Mouse (Mus musculus) heart, postnatal 25 days (tissue): Measurements from ENCODE around the gene Gm45337. TPM values are rescaled to one million over a fixed set of nuclear protein-coding genes. Genes with fewer than 3 reads are reported as not detected.
"Not testable (repeated sequence)": the region's sequence is repeated elsewhere in the genome, so short reads cannot be mapped to it uniquely, and the experiment has no call there.

ENCODE experiments used
- DNase-seq: peaks from one replicate; pipeline ENCODE4 v3.0.0; 2022; ENCODE audit warnings: low spot score
- intact Hi-C: fragments of 180-260 bp; cut with DNase I; formaldehyde crosslinking; loops from one replicate; pipeline ENCODE4 v1.15.1; 2025
- total RNA-seq, 2 experiments: library from RNA; stranded (reverse); gene quantifications; 2 replicates each; pipeline ENCODE4 v1.2.3; 2021

Gene Gm45337
- not detected for total RNA-seq

DNA sequence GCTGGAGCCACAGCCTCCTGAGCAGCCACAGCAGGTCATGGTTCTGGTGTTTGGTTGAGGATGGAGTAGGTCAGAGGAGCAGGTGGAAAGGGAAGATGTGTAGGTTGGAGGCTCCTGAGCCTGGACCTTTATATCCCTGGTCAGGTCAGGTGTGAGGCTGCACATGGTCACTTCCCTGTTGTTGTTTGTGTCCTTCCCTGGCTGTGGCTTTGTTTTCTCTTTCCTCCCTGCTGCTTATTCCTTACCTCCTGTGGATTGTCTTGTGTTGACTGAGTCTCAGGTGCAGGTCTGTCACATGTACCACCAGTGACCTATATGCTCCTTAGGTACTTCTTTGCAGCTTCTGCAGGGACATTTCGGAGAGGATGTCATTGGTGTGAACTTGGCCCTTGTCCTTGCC is at the start of gene Gm45337:
Gene Gm45337 (minus strand): TSS at position 101 of the 400 bp plus-strand sequence.
- DNase-seq = no peak
- intact Hi-C loops = loop anchor here (10.0 kb wide), 1 partner anchor 140 kb away; no protein-coding TSS in a partner anchor

DNA sequence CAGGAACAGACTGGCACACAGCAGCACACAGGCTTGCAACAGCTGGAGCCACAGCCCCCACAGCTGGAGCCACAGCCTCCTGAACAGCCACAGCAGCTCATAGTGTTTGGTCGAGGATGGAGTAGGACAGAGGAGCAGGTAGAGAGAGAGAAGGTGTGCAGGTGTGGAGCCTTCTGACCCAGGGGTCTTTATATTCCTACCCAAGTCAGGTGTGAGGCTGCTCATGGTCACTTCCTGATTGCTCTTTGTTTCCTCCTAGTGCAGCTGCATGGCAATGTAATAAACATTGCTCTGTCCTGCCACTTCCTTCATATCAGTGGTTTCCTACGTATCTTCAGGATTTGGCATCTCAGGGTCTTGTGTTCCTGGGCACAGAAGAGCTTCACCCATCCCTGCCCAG is 45.9 kb upstream of the Gm45337 start, which contains the start of gene Gm10153:
Gene Gm10153 (minus strand): TSS at position 101 of the 400 bp plus-strand sequence.
- intact Hi-C loops = no loop called here
- DNase-seq = no peak

DNA sequence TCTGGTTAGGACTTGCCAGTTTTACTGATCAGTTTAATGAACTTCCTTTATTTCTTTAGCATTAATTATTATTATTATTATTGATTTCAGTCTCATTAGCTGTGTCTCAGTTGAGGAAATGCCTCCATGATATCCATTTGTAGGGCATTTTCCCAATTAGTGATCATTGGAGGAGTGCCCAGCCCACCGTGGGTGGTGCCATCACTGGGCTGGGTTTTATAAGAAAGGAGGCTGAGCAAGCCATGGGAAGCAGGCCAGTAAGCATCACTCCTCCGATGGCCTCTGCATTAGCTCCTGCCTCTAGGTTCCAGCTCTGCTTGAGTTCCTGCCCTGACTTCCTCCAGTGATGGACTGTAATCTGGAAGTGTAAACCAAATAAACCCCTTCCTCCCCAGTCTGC is 43.7 kb upstream of the Gm45337 start:
- no peak for DNase-seq
- intact Hi-C loops = no loop called here

DNA sequence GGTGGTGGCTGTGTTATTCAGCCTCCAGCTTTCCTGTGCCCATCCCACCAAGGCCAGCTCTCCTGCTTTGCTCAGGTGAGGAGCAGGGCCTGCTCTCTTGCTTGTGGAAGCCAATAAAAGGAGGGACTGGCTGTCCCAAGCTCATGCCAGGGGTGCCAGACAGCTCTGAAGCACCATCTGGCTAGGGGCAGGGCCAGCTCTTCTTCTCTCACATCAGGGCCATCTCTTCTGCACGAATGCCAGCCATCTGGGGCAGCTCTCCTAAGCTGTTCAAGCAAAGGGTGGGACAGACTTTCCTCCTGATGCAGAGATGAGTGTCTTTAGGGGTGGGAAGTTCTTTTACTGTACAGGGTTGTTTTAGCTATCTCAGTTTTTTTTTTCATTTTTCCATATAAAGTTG is 36.6 kb upstream of the Gm45337 start:
- intact Hi-C loops = no loop called here
- DNase-seq = no peak

DNA sequence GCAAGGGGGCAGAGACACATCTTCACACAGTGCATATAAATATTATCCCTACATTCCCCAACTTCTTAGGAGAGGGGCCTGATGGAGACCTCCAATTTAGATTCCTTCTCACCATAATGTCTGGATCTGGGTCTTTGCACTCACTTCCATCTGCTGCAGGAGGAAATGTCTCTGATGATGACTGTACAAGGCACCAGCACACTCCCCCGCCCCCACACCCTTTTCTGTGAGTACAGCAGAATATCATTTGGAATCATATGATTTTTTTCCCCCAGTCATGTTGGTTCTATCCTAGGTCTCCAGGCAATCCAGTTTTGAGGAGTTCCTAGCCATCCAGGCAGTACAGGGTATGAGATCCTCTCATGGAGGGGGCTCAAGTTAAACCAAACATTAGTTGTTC is 34.3 kb upstream of the Gm45337 start:
- intact Hi-C loops = no loop called here
- DNase-seq = no peak

DNA sequence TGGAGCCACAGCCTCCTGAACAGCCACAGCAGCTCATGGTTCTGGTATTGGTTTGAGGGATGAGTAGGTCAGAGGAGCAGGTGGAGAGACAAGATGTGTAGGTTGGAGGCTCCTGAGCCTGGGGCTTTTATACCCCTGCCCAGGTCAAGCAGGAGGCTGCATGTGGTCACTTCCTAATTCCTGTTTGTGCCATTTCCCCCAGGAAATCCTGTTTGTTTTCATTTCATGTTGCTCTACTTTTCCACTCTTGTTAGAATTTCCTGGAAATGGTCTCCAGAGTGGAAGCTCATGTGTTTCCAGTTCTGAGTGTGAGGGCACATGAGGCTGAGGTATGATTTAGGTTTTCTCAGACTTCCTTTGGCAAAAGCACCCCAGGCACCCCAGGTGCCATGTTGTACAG is 31.5 kb upstream of the Gm45337 start, which contains the start of gene Krtap5-2:
Gene Krtap5-2 (minus strand): TSS at position 101 of the 400 bp plus-strand sequence.
- intact Hi-C loops, DNase-seq: not testable (repeated sequence)

DNA sequence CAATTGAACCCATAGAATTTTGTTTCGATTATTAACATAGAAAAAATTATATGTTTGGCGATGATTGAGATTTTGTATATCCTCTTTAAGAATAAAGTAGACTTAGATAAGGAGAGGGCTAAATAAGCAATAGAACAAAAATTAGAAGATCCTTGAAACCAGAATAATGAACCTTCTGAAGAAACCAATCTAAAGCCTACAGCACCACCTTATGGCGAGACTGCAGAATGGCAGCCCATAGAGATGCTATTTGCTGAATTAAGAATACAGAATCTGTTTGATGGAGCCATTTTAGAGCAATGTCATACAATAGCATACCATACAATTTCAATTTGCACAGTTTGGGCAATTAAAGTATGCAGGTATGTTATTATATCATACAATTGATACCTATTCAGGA is 25.4 kb upstream of the Gm45337 start:
- no peak for DNase-seq
- intact Hi-C loops = no loop called here

DNA sequence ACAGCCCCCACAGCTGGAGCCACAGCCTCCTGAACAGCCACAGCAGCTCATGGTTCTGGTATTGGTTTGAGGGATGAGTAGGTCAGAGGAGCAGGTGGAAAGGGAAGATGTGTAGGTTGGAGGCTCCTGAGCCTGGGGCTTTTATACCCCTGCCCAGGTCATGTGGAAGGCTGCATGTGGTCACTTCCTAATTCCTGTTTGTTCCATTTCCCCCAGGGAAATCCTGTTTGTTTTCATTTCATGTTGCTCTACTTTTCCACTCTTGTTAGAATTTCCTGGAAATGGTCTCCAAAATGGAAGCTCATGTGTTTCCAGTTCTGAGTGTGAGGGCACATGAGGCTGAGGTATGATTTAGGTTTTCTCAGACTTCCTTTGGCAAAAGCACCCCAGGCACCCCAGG is 21.2 kb upstream of the Gm45337 start, which contains the start of gene Gm4553:
Gene Gm4553 (minus strand): TSS at position 101 of the 400 bp plus-strand sequence.
- DNase-seq, intact Hi-C loops: not testable (repeated sequence)

DNA sequence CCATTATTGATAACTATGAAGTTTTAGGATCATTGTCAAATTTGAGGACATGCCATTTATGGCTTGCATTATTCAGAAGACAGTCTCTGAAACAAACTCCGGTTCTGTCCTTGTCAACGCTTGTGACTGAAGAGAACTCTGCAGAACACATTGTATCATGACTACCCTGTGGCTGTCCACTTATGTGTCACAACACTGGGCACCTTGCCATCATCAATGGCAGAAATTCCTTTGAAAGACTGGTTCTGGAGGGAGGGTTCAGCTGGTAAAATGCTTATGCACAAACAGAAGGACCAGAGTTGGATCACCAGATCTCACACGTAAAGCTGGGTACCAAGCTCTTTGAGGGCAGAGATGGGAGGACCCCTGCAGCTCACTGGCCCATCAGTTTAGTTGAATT is 15.0 kb upstream of the Gm45337 start:
- intact Hi-C loops = no loop called here

DNA sequence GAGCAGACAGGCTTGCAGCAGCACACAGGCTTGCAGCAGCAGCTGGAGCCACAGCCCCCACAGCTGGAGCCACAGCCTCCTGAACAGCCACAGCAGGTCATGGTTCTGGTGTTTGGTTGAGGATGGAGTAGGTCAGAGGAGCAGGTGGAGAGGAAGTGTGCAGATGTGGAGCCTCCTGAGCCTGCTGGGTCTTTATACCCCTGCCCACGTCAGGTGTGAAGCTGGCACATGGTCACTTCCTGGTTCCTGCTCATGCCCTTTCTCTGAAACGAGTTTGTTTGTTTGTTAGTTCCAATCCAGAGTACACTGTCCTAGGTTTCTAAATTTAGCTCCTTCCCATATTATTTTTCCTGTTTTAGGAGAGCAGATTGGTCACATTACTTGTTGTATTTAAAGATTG is 12.6 kb upstream of the Gm45337 start, which contains the start of gene Gm29735:
Gene Gm29735 (minus strand): TSS at position 101 of the 400 bp plus-strand sequence.
- DNase-seq, intact Hi-C loops: not testable (repeated sequence)

More for the DNA sequence above, 15.0 kb upstream of the Gm45337 start:
- DNase-seq = no peak

DNA sequence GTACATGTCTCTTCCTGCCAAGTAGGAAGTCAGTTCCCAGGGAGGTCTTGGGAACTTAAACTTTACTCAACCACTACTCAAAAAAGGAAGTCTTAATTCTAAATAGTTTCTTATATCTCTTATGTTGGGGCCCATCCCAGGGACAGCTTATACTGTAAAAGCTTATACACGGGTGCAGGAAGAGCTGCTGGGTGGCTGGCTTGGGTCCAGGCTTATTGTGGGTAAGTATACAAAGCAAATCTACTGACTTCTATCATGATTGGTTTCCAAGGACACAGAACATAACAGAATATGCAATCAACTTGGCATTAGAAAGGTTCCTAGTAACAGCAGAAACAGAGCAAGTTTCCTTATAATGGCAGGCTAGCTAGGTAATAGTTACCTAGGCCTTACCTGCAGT is 10.9 kb upstream of the Gm45337 start:
- intact Hi-C loops = no loop called here
- DNase-seq = no peak

DNA sequence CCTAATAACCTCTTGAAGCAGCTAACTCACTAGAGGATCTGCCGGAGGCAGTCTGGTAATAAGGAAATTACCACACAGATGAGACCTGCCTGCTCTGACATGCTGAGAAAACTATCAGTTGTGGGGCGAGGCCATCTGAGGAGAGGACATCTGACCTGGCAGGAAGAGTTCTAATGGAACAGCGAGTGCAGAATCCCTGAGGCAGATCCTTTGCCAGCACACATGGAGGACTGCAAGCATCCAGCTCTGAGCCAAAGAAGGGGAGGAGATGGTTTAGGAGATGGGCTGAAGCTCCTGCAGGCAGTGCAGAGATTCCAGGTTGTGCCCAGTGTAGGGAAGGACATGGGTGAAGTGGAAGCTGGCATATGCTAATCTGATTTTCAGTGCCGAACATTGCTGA is 7.8 kb upstream of the Gm45337 start:
- DNase-seq = no peak
- intact Hi-C loops = no loop called here

DNA sequence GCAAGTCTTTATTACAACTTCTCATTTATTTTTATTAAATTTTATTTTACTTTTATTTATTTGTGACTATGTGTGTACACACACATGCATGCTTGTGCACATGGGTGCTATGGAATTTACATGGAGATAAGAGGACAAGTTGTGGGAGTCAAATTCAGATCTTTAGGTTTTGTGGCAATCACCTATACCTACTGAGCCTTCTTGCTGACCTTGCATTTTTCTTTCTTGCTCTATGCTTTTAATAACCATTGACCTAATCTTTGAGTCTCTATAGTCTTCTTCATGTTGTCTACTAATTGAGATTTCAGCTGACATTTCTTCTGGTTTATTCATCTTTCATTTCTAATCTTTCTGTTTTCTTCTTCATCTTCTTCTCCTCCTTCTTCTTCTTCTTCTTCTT is 4.2 kb upstream of the Gm45337 start:
- intact Hi-C loops = loop anchor here (10.0 kb wide), 1 partner anchor 136 kb away; no protein-coding TSS in a partner anchor
- no peak for DNase-seq

DNA sequence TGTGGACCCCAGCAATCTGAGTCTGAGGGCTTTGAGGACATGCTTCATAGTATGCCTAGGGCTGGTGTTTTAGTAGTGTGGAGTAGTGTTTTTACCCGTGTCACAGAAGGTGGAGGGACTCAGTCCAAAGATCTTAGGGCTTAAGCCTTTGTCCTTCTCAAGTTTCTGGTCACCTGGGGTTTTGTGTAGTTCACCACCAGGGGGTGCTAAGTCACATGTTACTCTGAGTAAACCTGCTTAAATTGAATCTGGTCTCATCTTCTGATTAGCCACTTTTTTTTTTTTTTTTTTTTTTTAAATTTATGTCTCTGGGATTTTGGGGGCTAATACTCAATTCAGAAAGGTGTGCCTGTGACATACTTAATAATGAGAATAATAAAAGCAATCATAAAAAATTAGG is 1.6 kb upstream of the Gm45337 start:
- intact Hi-C loops = loop anchor here (10.0 kb wide), 1 partner anchor 139 kb away; no protein-coding TSS in a partner anchor
- no peak for DNase-seq

DNA sequence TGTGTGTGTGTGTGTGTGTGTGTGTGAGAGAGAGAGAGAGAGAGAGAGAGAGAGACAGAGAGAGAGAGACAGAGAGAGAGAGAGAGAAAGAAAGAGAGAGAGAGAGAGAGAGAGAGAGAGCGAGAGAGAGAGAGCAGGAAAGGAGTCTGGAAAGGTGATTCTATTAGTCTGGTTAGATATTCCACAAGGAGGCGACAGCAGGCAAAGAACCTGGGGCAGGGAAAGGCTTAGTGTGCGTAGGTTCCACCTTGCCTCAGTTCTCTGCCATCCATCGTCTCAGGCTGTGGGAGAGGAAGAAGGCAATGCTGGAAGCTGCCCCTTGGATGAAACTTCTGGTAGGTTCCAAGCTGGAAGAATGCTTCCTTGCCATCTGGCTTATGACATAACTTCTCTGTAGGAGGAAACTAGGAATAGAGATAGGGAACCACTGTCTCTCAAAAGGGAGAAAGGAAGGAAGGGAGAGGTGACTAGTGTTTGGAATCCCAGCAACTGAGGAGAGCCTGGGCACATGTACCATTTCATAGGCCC is 1.1 kb upstream of the Gm45337 start:
- intact Hi-C loops = loop anchor here (1.0 to 10.0 kb wide), 2 partner anchors 105 to 139 kb away; no protein-coding TSS in a partner anchor
- no peak for DNase-seq

DNA sequence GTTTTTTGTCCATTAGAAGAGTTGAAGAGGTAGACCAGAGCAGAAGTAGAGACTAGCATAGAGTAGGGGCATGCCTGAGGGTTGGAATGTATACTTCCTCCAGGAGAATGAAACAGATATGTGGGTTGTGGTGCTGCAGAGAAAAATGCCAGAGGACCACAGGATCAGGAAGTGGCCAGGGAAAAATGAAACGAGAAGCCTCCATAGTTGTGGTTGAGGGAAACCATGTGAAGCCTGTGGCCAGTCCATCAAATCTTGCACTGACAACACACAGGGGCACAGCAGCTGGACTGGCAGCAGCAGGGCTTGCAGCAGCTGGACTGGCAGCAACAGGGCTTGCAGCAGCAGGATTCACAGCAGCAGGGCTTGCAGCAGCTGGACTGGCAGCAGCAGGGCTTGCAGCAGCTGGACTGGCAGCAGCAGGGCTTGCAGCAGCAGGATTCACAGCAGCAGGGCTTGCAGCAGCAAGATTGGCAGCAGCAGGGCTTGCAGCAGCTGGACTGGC is 849 bp downstream of the Gm45337 start:
- DNase-seq = not testable (repeated sequence)
- intact Hi-C loops = loop anchor here (10.0 kb wide), 1 partner anchor 141 kb away; no protein-coding TSS in a partner anchor

DNA sequence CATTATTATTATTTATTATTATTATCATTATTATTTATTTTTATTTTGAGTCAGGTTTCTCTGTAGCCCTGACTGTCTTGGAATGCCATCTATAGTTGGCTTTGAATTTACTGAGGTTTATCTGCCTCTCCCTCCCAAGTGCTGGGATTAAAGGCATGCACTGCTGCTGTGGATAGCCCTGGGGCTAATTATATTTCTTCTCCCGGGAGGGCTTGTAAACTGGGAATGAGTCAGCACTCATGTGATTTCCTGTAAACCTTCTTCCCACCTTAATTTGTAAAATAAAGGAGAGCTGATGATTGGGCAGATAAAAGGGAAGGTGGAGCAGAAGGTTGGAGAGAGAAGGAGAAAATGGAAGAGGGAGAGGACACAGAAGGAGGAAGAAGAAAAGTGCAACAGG is 3.7 kb downstream of the Gm45337 start:
- intact Hi-C loops = loop anchor here (10.0 kb wide), 1 partner anchor 144 kb away; no protein-coding TSS in a partner anchor
- DNase-seq = no peak

DNA sequence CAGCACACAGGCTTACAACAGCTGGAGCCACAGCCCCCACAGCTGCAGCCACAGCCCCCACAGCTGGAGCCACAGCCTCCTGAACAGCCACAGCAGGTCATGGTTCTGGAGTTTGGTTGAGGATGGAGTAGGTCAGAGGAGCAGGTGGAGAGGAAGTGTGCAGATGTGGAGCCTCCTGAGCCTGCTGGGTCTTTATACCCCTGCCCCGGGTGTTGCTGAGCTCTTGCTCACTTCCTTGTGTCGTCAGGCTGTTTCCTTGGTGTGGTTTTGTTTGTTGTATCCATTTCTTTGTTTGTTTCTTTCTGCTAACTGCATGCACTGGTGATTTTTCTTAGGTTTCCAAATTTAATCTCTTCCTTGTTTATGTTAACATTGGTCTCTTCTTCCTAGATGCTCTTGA is 8.5 kb downstream of the Gm45337 start, which contains the start of gene Gm39115:
Gene Gm39115 (minus strand): TSS at position 101 of the 400 bp plus-strand sequence.
- DNase-seq, intact Hi-C loops: not testable (repeated sequence)

DNA sequence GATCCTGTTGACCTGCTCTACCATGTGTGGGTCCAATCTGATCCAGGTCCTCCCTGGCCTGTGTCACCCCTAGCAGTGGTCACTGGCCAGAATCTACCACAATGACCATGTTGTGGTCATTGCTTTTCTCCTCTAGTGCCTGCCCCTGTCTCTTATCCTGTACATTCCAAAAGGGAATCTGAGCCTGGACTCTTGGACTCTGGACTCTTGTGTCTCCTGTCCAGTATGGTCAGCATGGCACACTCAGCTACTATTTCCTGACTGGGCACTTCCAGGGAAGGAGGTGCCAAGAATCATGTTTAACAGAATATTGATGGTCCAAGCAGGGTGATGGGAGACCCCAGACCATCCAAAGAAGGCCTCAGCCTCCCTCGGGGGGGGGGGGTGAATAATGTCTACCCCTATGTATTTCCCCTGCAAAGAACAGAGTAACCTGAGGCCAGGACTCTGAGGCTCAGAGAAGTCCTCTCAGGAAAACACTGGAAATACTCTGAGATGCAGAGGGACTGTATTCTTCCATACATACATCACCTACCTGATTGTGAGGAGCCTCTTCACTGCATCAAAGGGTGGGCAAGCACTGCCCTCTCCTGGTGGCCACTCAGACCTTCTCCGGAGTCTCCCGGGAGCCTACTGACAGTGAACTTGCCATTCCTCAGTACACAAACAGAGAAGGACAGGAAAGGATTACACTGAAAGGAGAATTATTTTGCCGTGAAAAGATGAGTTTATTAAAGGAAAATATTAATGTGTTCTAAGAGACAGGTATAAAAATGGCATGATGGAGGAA is 10.0 kb downstream of the Gm45337 start:
- intact Hi-C loops = no loop called here
- DNase-seq = no peak

DNA sequence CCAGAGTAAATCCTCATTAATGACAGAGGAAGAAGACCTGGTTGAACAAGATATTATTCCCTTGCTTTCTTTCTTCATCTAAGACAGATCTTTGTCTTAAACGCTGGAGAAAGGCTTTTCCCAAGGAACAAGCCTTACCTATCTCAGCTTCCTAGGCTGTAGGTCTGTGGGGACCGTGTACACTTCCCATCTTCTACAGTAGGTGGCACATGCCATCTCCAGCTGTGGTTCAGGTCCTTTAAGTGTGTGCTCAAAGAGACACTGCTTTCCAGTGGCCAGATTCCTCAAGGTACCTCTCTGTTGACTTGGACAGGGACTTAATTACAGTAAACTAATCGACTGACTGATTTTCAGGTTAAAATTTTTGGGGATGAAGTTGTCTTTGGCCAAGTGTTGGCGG is 15.6 kb downstream of the Gm45337 start:
- intact Hi-C loops = no loop called here
- DNase-seq = no peak

DNA sequence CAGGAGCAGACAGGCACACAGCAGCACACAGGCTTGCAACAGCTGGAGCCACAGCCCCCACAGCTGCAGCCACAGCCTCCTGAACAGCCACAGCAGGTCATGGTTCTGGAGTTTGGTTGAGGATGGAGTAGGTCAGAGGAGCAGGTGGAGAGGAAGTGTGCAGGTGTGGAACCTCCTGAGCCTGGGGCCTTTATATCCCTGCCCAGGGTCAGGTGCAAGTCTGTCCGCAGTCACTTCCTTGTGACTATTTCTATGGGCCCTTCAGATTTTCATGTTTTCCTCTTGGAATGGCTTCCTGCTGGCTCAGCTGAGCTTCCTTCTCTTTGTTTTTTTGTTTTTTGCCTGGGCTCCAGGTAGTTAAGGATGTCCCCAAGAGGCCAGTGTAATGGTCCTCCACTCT is 23.8 kb downstream of the Gm45337 start, which contains the start of gene Gm45618:
Gene Gm45618 (minus strand): TSS at position 101 of the 400 bp plus-strand sequence.
- DNase-seq, intact Hi-C loops: not testable (repeated sequence)
